Mouse (Mus musculus) heart, adult 2 months (tissue): ENCODE results near the gene Ttc33.

Experiments
- CTCF ChIP-seq: fragments of 200-600 bp; IDR thresholded peaks from 2 replicates; pipeline ENCODE4 v1.8.1; 2022; ENCODE audit warnings: antibody characterized with exemption, mild to moderate bottlenecking, moderate library complexity
- EP300 ChIP-seq: fragments of 200-500 bp; IDR thresholded peaks from 2 replicates; pipeline ENCODE4 v1.6.1; 2011; ENCODE audit warnings: low read depth, low read length, control low read depth; ENCODE audit not compliant: insufficient read depth
- POLR2A ChIP-seq: fragments of 200-500 bp; IDR thresholded peaks from 2 replicates; pipeline ENCODE4 v1.6.1; 2011; ENCODE audit warnings: mild to moderate bottlenecking, low read depth, low read length, control low read depth; ENCODE audit not compliant: insufficient read depth

DNA sequence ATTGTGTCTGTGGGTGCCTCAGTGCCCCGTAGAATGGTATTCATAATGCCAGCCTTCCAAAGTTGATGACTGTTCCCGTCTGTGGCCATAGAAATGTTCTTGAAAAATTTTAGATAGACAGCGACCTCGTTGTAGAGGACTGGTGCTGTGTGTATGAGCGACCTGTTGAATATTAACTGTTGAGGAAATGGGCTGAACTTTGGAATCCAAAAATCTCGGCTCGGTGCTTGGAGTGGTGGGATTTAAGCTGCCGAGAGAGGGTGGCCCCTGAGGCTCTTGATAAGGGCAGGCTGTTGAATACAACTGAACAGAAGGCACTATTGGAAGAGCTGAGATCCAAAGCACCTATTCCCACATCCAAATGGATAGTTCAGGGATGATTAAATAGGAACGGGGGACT, 30.7 kb upstream of the Ttc33 start:
- TF ChIP-seq CTCF (no peak), POLR2A (no peak), EP300 (no peak)
